Mouse (Mus musculus) cerebellum, adult 2 months (tissue): ENCODE measurements around the gene E030018B13Rik.

Experiments used
- CTCF ChIP-seq: fragments of 200-500 bp; IDR thresholded peaks from 2 replicates; pipeline ENCODE4 v1.5.1; 2011; ENCODE audit warnings: low read depth, mild to moderate bottlenecking, control low read depth, low read length, moderate library complexity, borderline replicate concordance; ENCODE audit not compliant: insufficient read depth
- POLR2A ChIP-seq: fragments of 200-500 bp; IDR thresholded peaks from 2 replicates; pipeline ENCODE4 v1.6.1; 2011; ENCODE audit warnings: low read length, control low read depth, borderline replicate concordance; ENCODE audit not compliant: insufficient read depth

DNA sequence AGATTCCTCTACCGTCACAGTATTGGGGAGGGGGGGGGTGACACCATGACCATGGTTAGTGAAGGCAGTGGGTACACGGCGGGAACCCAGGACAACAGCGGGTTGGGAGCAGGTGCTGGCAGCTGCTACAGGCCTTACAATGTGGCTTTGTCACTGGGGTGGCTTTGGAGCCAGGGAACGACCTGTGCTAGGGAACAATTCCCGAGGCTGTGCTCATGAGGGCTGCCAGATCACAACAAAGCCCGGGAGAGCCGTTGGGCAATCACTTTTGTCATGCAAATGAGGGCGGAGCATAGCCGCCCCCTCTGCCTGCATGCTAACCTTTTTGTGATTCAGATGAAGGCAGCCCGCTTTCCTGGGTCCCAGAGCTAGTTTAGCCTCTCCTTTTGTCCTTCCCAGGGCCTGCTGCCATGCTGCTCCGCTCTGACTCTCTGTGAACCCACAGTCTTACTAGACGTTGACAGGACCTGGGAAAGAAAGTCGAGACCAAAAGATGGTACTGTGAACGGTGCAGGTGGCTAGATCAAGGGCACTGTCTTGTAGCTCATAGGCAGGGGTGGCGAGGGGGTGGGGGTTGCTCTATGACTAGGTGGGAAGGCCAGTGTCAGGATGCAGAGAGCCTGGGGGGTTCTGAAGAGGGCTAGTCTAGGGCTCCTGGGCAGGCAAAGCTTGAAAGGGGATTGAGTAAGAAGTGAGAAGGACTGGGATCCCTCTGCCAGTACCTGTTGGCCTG is 40.5 kb downstream of the E030018B13Rik start:
- TF ChIP-seq CTCF (no peak), POLR2A (no peak)
